Mouse (Mus musculus): Measurements from ENCODE around the gene Gpr143. TPM values are rescaled to one million over a fixed set of nuclear protein-coding genes. Genes with fewer than 3 reads are reported as not detected.
A peak's percentile ranks its signal among the peaks of the same experiment; 100 is the strongest.
"Not testable (repeated sequence)": the region's sequence is repeated elsewhere in the genome, so short reads cannot be mapped to it uniquely, and the experiment has no call there.

The Gpr143 gene
- polyA plus RNA-seq, 1 experiment from 2014 or later = 0.81 TPM

- Histone ChIP-seq H3K4me2 (ENCODE audit: low read depth, low read length) (no peak overlapping the region), H3K9me3 (replicated peaks; ENCODE audit: control insufficient read depth, low read length) (no peaks in the 10 kb centered on the region), H3K4me3 (ENCODE audit: low read depth, low read length) (no peak overlapping the region), H3K27ac (replicated peaks; ENCODE audit: low read depth, low read length) (no peak overlapping the region), H3K9ac (replicated peaks; ENCODE audit: low read length) (no peak overlapping the region), H3K27me3 (ENCODE audit: control insufficient read depth, insufficient read depth, low read length) (no peaks in the 10 kb centered on the region), H3K36me3 (replicated peaks; ENCODE audit: control insufficient read depth, insufficient read depth, low read depth, low read length) (no peaks in the 10 kb centered on the region), H3K4me1 (ENCODE audit: control insufficient read depth, insufficient read depth, low read length) (no peaks in the 10 kb centered on the region)
- DNase-seq (ENCODE audit: low spot score) (no peak), ATAC-seq (replicated peaks; ENCODE audit: insufficient number of reproducible peaks, low FRiP score, low TSS enrichment, low read depth) (no peak)
- 76% methylated on average over 3 of the region's 3 CpGs for WGBS
These were observed 31.6 kb downstream of the Gpr143 start for GRCm38 (mm10) chrX:152813339-152813738.

GRCm38 (mm10) chrX:152818996-152819395, 37.3 kb downstream of the Gpr143 start:
- Histone ChIP-seq H3K27ac (replicated peaks; ENCODE audit: low read depth, low read length) (no peak overlapping the region), H3K4me3 (ENCODE audit: low read depth, low read length) (no peak overlapping the region), H3K4me2 (ENCODE audit: low read depth, low read length) (no peak overlapping the region), H3K9ac (replicated peaks; ENCODE audit: low read length) (no peak overlapping the region), H3K9me3 (replicated peaks; ENCODE audit: control insufficient read depth, low read length) (no peaks in the 10 kb centered on the region), H3K36me3 (replicated peaks; ENCODE audit: control insufficient read depth, insufficient read depth, low read depth, low read length) (no peaks in the 10 kb centered on the region), H3K27me3 (ENCODE audit: control insufficient read depth, insufficient read depth, low read length) (no peaks in the 10 kb centered on the region), H3K4me1 (ENCODE audit: control insufficient read depth, insufficient read depth, low read length) (no peaks in the 10 kb centered on the region)
- DNase-seq (ENCODE audit: low spot score) = peak; percentile 19
- ATAC-seq (replicated peaks; ENCODE audit: insufficient number of reproducible peaks, low FRiP score, low TSS enrichment, low read depth) = no peak

- not testable (repeated sequence) for H3K4me1 ChIP-seq (ENCODE audit: control insufficient read depth, insufficient read depth, low read length); H3K27ac ChIP-seq (replicated peaks; ENCODE audit: low read depth, low read length); H3K4me2 ChIP-seq (ENCODE audit: low read depth, low read length); H3K9me3 ChIP-seq (replicated peaks; ENCODE audit: control insufficient read depth, low read length); DNase-seq (ENCODE audit: low spot score); H3K4me3 ChIP-seq (ENCODE audit: low read depth, low read length); ATAC-seq (replicated peaks; ENCODE audit: insufficient number of reproducible peaks, low FRiP score, low TSS enrichment, low read depth); H3K9ac ChIP-seq (replicated peaks; ENCODE audit: low read length); H3K36me3 ChIP-seq (replicated peaks; ENCODE audit: control insufficient read depth, insufficient read depth, low read depth, low read length); H3K27me3 ChIP-seq (ENCODE audit: control insufficient read depth, insufficient read depth, low read length)
- no CpG with 5 or more reads among the region's 1 CpGs for WGBS
These were observed 49.4 kb downstream of the Gpr143 start for GRCm38 (mm10) chrX:152831003-152831550.

- H3K4me1 ChIP-seq (ENCODE audit: control insufficient read depth, insufficient read depth, low read length); H3K4me3 ChIP-seq (ENCODE audit: low read depth, low read length); H3K27ac ChIP-seq (replicated peaks; ENCODE audit: low read depth, low read length); H3K4me2 ChIP-seq (ENCODE audit: low read depth, low read length); ATAC-seq (replicated peaks; ENCODE audit: insufficient number of reproducible peaks, low FRiP score, low TSS enrichment, low read depth); H3K27me3 ChIP-seq (ENCODE audit: control insufficient read depth, insufficient read depth, low read length); H3K36me3 ChIP-seq (replicated peaks; ENCODE audit: control insufficient read depth, insufficient read depth, low read depth, low read length); H3K9ac ChIP-seq (replicated peaks; ENCODE audit: low read length); H3K9me3 ChIP-seq (replicated peaks; ENCODE audit: control insufficient read depth, low read length): not testable (repeated sequence)
- 30% methylated on average over 5 of the region's 5 CpGs for WGBS
- DNase-seq (ENCODE audit: low spot score) = peak; percentile 57
These were observed 53.2 kb downstream of the Gpr143 start for GRCm38 (mm10) chrX:152834940-152835339.

GRCm38 (mm10) chrX:152855076-152855772, 73.5 kb downstream of the Gpr143 start:
- Histone ChIP-seq H3K27ac (replicated peaks; ENCODE audit: low read depth, low read length) (no peak overlapping the region), H3K4me1 (ENCODE audit: control insufficient read depth, insufficient read depth, low read length) (no peaks in the 10 kb centered on the region), H3K4me2 (ENCODE audit: low read depth, low read length) (no peak overlapping the region), H3K36me3 (replicated peaks; ENCODE audit: control insufficient read depth, insufficient read depth, low read depth, low read length) (no peaks in the 10 kb centered on the region), H3K4me3 (ENCODE audit: low read depth, low read length) (no peak overlapping the region), H3K9me3 (replicated peaks; ENCODE audit: control insufficient read depth, low read length) (no peaks in the 10 kb centered on the region), H3K27me3 (ENCODE audit: control insufficient read depth, insufficient read depth, low read length) (no peaks in the 10 kb centered on the region), H3K9ac (replicated peaks; ENCODE audit: low read length) (no peak overlapping the region)
- no peak for ATAC-seq (replicated peaks; ENCODE audit: insufficient number of reproducible peaks, low FRiP score, low TSS enrichment, low read depth)
- no peak for DNase-seq (ENCODE audit: low spot score)
- WGBS = 82% methylated on average over 3 of the region's 3 CpGs

Other genes starting within 250 kb of the Gpr143 start
- gene Cldn34a, start 218.6 kb upstream of the Gpr143 start, polyA plus RNA-seq (2014; fragmentation: Nextera tagmentation; extraction: Ambion mirVana) = not detected in 2 replicates
- 6.8 and 7.1 TPM in 2 replicates for gene Shroom2, start 12.5 kb upstream of the Gpr143 start, polyA plus RNA-seq (2014; fragmentation: Nextera tagmentation; extraction: Ambion mirVana)
- 3.5 and 3.7 TPM in 2 replicates for gene Usp51, start 224.5 kb downstream of the Gpr143 start, polyA plus RNA-seq (2014; fragmentation: Nextera tagmentation; extraction: Ambion mirVana)

All from embryonic facial prominence, embryonic 11.5 days (tissue).